Mouse (Mus musculus): ENCODE measurements around the gene Ubr3.

GRCm38 (mm10) chr2:70035358-70035757 is 138.3 kb downstream of the Ubr3 start:
- TF ChIP-seq CTCF (IDR thresholded peaks at IDR 0.05 in 2 of 3, conservative IDR thresholded peaks at IDR 0.05 in 1 of 3; ENCODE audit: control insufficient read depth in 1 of 3, insufficient read depth in 1 of 3, low read depth in 2 of 3, low read length in 3 of 3, poor library complexity in 1 of 3, severe bottlenecking in 1 of 3) (no peak), POLR2AphosphoS5 (IDR thresholded peaks at IDR 0.05; ENCODE audit: borderline replicate concordance, low read depth, low read length) (no peak), USF1 (IDR thresholded peaks at IDR 0.05; ENCODE audit: low read depth, low read length) (no peak), ZNF384 (IDR thresholded peaks at IDR 0.05; ENCODE audit: low read depth, low read length) (no peak), POLR2A (IDR thresholded peaks at IDR 0.05; ENCODE audit: control insufficient read depth in 1 of 2, insufficient read depth in 1 of 2, low read depth in 1 of 2, low read length in 2 of 2, poor library complexity in 1 of 2) (no peak), GATA1 (IDR thresholded peaks at IDR 0.05; ENCODE audit: low read depth, low read length) (no peak)
